Mouse (Mus musculus) olfactory bulb, adult 2 months (tissue): ENCODE results near the gene Olfr67.

Experiments
- CTCF ChIP-seq: fragments of 200-500 bp; IDR thresholded peaks from 2 replicates; pipeline ENCODE4 v1.5.1; 2012; ENCODE audit warnings: low read depth, mild to moderate bottlenecking, low read length, moderate library complexity; ENCODE audit not compliant: insufficient read depth
- POLR2A ChIP-seq: fragments of 200-500 bp; IDR thresholded peaks from 2 replicates; pipeline ENCODE4 v1.6.1; 2012; ENCODE audit warnings: mild to moderate bottlenecking, low read depth, low read length, moderate library complexity; ENCODE audit not compliant: insufficient read depth

- no peak for TF ChIP-seq POLR2A
- TF ChIP-seq CTCF, result no peak
These were observed 17.6 kb upstream of the Olfr67 start for GRCm38 (mm10) chr7:103808971-103809800.
